Mouse (Mus musculus) adrenal gland, postnatal 4 days (tissue): ENCODE measurements at regions not wholly inside any gene's neighbourhood (a gene's known extent, or its start where the extent isn't known, plus 50 kb on each side); places are given as distances from the start of the nearest gene placed in this dataset.

ENCODE experiments used
- DNase-seq, 2 experiments: peaks; one replicate each; pipeline ENCODE4 v3.0.0; 2021 to 2022; ENCODE audit warnings: low spot score in 2 of 2, mixed read lengths in 2 of 2

DNA sequence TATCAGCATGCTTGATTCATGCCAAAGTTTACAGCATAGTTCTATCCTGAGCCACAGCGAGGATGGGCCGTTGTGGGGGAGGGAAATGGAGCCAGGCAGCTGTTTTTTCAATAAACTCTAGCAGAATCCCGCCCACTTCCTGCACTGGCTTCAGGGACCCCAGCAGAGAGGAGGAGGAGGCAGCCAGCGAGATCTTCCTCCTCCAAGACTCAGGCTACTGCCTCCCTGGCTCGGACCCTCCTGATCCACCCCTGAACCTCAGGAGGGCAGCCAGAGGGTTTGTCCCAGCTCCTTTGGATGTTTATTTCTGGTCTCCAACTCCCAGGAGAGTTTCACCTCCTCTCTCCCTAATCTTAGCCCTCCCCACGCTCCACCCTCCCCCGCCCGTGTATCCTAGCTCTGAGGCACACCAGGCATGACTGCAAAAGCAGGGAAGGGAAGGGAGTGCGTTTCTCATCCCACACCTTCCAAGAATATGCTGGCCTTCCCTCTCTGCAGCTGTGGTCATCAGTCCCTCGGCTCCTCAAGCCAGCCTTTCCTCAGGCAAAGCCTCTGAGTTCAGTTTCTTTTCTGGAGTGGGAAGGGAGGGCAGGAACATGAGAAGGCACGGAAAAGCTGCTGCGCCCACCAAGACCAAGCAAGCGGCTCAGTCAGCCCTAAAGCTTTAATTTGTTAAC lies 195.5 kb downstream of the Sox4 start:
- DNase-seq = peak; percentile 8 to 26

DNA sequence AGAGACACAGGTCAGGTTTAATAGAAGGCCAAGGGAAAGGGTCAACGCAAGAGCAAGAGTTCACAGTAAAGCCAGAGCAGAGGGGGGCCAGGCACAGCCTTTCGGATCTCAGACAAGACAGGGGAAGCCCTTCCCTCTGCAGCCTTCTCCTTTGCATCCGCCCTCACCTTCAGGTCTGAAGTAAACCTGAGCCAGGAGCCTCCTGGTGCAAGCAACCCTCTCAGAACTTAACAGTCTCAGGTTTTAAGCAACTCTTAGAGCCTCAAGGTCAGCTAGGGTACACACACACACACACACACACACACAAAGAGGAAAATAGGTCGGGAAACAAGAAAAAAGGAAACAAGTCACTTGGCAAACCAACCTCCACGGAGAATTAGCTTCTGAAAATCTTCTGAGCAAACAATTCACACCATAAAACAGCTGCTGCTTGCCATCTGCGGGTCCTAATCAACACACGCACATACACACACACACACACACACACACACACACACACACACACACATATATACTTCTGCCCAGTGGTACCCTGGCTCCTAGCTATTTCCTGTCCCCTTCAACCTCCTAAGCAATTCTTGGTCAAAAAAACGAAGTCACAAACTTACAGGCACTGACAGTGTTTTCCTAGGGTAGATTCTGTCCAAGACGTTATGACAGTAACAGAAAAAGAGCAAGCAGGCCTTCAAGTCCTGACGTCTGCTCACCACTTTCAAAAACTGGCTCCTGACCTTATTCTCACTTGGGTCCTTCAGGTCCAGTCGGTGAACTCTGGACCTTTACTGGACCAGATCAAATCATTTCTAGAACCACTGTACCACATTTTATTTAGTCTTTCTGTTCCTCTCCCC lies 196.4 kb downstream of the Sox4 start:
- DNase-seq = no peak

DNA sequence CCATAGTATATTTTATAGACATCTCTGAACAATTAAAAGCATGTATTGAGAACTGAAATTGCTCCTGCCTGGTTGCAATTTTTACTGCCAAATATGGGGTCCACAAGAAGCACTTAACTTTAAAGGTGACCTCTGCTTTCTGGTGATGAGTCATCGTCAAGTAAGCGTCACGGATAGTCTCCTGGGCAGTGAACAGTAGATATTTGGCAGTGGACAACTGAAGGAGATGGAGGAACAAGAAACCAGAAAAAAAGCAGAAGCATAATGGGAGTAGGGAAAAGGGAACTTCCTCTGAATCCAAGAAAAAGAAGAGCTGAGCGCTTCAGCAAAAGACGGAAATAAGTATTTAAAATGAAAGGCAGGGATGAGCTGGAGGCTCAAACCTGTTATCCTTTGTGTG lies 199.3 kb downstream of the Sox4 start:
- DNase-seq = no peak

DNA sequence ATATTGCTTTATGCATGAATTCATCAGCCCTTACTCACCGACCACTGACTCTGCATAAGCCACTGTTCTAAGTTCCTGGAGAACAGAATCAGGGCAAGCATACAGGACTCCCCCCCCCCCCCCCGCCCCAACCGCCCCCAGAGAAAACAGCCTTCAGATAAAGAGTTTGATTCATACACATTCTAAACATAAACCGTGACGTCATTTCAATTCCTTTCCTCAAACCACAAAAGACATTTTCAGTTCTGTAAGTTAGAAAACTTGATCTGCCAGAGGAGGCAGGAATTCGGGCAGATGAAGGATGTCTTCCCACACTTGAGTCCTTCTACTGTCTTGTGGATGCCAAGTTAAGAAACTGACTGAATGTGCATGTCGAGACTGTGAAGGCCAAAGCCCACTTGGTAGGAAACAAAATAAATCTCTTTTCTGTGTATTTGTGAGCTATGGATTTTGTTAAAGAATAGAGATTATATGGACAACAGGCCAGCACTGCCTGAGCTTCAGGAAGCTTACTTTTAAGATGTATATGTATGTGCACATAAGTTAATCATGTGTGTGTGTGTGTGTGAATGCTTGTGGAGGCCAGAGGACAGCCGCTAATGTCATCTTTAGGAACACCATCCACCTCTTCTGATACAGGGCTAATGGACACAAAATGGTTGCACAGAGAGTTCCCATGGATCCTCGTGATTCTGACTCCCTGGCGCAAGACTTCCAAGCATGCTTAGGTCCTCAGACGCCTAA lies 202.4 kb downstream of the Sox4 start:
- DNase-seq = no peak

DNA sequence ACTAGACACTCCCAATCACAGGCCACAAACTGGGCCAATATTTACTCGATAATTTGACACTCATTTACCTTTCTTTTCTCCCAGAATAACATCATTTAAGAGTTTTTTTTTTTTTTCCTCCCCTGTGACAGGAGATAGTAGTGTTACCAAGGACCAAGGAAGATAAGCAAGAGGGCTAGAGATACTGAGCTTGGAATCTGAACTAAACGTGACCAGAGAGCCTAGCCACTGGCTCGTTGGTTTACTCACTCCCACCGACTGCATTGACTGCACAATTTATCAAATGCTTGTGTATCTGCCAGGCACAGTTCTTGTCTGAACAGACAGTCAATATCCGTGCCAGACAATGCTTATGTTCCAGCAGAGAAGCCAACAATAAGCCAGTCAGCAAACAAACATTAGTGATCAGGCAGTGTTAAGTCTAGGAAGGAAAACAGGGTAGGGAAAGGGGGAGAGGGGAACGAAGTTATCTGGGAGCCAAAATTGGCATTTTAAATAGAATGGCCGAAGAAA lies 213.3 kb downstream of the Sox4 start:
- DNase-seq = no peak

DNA sequence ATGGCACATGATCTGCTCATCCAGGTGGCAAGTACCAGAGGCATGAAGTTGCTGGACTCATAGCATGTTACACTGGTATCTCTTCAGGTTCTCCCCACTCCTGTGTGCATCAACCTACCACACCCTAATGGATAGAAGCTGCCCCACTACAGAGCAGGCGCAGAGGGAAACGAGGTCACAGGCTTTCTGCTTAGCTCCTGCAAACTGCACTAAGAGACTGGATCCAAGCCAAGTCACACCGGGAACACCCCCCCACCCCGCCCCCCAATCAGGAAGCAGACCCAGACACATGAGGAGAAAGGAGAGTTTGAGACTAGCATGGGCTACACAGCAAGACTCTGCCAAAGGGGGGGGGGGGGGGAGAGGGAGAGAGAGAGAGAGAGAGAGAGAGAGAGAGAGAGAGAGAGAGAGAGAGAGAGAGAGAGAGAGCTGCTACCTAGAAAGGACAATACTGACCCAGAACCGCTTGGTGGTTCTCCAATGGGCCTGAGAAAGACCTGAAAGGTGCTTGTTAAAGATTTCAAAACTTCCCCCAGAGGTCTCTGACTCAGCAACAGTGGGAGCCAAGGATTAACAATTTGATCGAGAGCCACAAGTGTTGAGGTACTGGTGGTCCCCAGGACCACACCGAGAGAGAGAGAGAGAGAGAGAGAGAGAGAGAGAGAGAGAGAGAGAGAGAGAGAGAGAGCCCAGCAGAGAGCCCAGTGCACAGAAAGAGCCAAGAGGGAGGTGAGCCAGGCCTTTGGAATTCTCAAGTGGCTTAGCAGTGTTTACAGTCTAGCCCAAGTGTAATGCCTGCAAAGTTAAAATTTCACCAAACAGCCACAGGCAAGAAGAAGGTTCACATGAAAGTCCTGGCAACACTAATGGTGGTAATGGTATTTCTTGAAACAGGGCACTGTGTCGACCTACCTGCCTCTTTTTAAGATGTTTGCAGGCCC lies 215.1 kb downstream of the Sox4 start:
- no peak for DNase-seq

DNA sequence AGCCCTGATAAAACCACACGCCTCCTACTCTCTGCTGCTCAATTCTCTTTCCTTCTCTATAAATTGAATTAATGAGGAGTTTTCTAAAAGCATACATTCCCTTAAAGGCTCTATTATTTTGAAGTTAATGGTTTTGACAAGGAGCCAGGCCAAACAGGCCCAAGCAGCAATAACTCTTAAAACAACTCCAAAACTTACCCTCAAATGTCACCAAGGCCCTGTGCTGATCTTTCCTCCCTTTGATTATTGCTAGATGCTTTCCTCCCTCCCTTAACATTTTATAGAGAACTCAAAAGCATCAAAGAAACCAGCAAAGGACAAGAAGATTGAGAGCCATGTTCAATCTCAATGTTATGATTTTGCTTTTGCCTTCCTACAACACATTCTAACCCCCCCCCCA lies 221.0 kb downstream of the Sox4 start:
- DNase-seq = no peak

DNA sequence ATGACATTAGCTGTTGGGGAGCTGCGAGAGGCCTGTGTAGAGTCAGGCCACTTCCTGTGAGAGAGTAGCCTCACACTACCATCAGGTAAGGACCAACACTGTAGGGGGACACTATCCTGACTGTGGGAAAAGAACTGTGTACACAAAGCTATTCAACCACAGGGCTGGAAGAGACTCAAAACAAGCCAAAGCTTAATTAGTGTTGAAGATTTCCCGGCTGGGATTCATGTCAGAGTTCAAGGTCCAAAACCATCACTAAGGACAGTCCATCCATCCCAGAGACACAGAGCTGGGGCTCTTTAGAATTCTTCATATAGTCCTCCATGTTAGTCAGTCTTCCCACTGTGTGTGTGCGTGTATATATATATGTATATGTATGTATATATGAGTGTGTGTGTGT lies 221.5 kb downstream of the Sox4 start:
- DNase-seq = no peak

DNA sequence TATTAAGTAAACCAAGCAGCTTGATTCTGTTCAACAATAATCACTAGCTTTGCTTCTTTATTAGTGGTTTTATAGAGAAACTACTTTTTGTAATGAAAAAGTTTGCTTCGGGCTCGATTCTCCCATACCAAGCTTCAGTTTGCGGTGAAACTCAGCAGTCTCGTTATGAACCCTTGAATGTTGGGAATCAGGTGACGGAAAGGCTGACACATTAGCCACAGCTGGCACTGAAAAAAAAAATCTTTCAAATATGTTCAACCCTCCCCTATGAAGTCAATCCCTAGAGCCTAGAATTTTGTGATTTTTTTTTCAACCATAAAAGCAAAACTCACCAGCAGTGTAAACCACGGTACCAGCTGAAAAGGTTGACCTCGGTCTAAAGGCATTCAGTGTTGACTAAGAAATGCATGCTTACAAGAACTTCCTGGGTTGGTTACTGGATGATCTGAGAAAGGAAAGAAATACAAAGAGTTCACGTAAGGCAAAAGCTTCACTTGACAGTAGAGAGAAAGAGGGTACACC lies 223.4 kb downstream of the Sox4 start:
- DNase-seq = no peak

DNA sequence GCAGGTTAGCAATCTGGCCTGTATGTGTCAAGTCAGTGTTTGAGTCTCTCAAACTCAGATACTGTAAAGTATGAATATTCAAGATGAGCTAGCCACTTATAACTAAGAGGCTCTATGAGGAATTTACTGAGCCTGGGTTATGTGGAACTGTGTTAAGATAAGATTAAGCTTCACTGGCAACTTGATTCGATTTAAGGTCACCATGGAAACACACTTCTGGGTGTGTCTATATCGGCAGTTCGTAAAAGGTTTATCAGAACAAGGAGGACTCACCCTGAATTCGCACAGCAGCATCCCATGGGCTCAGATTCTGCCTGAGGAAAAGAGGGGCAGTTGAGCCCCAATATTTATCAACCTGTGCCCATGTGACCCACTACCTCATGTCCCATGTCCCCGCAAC lies 224.7 kb downstream of the Sox4 start:
- DNase-seq = no peak

DNA sequence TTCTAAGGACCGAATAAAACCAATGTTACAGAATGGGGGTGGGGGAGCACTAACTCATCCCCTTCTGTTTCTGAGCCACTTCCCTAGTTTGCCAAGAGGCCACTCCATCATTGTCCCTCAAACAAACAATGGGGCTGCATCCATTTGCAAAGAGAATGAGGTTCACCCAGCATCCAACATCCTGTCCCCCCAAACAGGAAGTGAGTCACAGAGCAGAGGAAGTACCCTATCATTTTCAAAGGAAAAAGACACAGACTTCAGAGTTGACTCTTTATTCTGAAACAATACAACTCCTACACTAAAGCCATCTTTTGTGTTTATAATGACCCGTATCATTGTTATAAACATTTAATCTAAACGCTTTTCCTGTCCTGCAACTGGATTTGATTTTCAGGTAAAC lies 229.2 kb downstream of the Sox4 start:
- DNase-seq = no peak

DNA sequence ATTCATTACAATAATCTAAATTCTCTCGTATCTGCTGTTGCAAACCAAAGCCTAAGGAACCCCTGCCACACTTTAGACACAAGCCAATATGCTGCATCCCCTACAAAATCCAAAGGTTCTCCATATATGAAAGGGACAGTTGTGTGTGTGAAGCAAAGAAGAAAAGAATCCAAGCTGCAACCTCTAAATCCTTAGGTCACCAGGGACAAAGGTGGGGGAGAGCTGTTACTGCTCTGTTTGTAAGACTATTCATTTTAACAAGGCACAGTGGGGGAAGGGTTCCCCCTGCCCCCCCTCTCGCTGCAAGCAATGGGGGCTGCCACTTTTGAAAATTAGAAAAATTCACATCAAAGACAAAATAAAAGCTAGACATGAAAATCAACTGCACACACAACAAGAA lies 231.4 kb downstream of the Sox4 start:
- DNase-seq = no peak

DNA sequence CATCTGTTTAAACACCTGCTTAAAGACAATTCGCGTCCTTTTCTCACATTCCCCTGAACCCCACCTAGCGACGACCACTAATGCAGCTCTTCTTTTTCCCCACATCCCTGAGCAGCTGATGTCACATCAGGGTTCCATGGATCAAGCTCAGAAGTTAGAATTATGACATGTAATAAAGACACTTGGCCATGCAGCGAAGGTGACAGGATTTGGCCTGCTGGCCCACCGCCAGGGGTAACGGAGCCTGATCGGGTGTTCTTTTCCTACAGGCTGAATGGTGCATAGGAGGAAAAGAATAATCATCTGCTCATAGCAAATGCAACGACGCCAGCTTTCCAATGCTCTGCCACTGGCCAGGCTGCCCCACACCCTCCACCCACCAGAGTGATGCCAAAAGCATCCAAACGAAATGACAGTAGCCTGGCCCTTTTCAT lies 231.9 kb downstream of the Sox4 start:
- no peak for DNase-seq

DNA sequence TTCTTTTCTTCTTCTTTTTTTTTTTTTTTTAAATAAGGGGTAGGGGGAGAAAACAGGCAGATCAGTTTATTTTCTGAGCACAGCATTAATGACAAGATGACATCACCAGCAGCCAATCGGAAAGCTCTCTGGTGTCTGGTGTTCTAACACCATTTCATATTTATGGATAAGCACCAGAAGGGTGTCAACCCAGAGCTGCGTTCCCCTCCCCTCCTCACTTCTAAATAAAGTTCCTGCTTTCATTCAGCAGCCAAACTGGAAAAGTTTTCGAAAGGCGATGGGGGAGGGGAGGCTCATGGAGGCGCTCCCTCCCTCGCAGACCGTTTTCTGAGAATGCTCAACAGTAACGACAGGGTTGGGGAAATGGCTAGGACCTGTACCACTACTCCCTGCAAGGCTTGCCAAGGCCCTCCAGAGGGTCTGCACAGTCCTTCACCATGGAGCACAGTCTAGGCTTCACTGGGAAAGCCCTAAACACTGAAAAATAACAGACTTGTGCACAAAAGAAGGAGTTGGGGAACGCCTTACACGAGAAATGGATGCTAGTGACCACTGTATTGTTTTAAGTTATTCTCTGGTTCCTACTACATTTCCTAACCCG lies 232.8 kb downstream of the Sox4 start:
- no peak for DNase-seq

DNA sequence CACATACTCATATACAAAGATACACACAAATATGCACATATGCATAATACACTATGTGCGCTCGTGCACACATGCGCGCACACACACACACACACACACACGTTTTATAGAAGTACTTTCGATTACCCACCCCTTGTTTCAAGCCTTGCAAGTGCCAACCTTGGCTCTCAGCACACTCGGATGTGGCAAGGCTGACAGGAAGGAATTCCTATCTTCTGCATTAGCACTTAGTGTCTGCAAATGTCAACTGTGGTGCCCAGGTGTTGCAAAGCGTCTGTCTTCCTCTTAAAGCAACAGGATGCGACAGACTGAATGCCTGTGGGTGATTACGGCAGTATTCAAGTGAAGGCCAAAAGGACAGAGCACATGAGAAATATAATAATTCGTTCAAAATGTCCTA lies 233.3 kb downstream of the Sox4 start:
- no peak for DNase-seq

DNA sequence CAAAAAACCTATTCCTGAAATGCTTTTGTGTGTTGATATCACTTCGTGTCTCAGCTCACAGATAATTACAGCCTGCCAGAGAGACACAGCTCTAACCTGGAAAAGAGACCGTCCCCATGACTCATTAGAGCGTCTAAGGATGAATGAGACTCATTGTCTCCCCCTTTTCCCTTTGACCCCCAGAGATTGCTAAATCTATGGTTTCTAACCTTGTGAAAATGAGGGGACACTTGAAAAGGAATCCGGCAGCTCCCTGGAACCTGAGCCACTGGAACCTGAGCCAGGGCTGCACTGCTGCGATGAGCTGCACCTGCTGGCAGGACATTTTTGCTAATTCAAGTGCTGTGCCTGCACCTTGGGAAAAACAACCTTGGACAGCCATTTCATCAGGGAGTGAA lies 234.6 kb downstream of the Sox4 start:
- no peak for DNase-seq

DNA sequence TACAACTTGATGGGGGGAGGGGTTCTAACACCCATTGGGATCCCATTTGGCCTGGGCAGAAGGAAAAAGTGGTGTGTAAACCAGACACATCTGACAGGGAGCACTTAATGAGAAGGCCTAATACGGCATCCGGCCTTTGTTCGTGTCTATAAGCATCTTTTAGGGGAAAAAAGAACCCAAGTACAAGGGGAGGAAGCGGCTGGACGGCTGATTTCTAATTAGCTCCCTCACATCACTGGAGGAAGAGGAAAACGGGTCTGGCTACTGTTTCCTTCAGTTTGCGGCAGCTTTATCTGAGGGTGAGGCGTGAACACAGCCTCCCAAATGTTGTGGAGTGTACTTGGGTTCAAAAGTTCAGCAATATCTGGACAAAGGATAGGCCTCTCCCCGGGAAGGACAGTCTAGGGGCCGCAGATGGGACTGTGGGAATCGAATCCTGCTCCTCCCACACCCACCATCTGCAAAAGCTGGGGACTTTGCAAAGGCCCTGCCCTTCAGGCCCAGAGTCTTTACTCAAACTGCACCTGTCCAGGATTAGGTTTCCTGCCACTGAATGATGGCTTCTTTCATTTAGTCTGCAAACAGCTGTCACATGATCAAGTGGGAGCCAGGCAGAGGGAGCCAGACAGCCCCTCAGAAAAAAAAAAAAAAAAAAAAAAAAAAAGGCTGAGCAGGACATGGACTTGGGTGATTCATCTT lies 235.2 kb downstream of the Sox4 start:
- DNase-seq = no peak

DNA sequence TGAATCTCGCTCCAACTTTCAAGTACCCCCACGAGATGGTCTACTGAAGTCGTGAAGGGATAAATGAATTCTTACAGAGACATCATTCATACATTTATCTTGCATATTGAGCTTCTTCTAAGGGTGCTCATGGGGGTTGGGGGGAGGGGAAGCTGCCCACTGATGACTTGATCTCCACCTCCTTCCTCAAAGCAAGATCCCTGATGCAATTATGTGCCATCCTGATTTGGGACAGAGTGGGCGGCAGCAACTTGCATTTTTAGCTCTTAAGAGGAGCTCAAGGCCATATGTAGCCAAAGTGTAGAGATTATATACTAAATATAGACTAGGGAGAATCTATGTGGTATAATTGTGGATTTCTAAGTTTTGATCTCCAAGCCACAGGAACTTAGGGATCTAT lies 236.1 kb downstream of the Sox4 start:
- DNase-seq = no peak

DNA sequence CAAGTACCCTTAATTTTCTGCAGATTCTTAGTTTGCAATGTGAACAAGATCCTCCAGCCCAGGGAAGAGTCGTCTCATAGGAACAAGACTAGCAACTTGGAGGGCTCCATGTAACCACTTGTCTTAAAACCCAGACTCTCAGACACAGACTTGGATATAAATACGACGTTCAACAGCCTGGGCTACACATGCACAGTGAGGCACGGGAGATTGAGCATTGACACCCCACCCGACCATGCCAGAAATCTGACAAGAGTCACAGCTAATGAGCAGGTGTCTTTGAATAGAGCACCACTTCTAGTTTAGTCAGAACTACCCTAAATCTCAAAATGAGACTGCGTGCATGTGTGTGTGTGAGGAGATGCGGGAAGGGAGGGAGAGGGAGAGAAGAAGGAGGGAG lies 243.5 kb downstream of the Sox4 start:
- no peak for DNase-seq

DNA sequence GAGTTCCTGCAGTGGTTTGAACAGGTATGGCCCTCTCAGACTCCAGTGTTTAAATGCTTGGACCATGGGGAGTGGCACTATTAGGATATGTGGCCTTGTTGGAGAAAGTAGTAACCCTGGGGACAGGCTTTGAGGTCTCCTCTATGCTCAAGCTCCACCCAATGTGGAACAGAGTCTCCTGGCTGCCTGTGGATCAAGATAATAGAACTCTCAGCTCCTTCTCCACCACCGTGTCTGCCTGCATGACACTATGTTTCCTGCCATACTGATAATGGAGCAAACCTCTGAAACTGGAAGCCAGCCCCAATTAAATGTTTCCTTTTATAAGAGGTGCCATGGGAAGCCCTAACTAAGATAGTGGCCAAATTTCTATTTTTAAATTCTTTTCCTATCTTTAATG lies 252.2 kb downstream of the Sox4 start:
- DNase-seq = no peak
